Mouse (Mus musculus): Measurements from ENCODE around the gene Aim2. TPM values are rescaled to one million over a fixed set of nuclear protein-coding genes. Genes with fewer than 3 reads are reported as not detected.
A peak's percentile ranks its signal among the peaks of the same experiment; 100 is the strongest.
"Not testable (repeated sequence)": the region's sequence is repeated elsewhere in the genome, so short reads cannot be mapped to it uniquely, and the experiment has no call there.

Gene Aim2
- polyA plus RNA-seq, 1 experiment = 1.8 TPM

GRCm38 (mm10) chr1:173451665-173452064 is 101.0 kb downstream of the Aim2 start:
- H3K4me3 ChIP-seq (ENCODE audit: insufficient read depth, low read depth, low read length) = no peak overlapping the region
- no peak overlapping the region for H3K27ac ChIP-seq (ENCODE audit: insufficient read depth, low read depth, low read length)
- no peaks in the 10 kb centered on the region for H3K4me1 ChIP-seq (ENCODE audit: control insufficient read depth, insufficient read depth, low read length)
- 87% methylated on average over 5 of the region's 5 CpGs for whole genome bisulfite sequencing
- TF ChIP-seq CTCF (conservative IDR thresholded peaks at IDR 0.05; ENCODE audit: insufficient read depth, insufficient read length, low read depth, low read length) = no peak
- TF ChIP-seq POLR2A (IDR thresholded peaks at IDR 0.05; ENCODE audit: low read depth, low read length) = no peak
- DNase-seq = no peak
- no peaks in the 10 kb centered on the region for H3K36me3 ChIP-seq (ENCODE audit: control insufficient read depth, insufficient read depth, low read length)
- H3K27me3 ChIP-seq (replicated peaks; ENCODE audit: control insufficient read depth, insufficient read depth, low read length) = no peaks in the 10 kb centered on the region

GRCm38 (mm10) chr1:173456139-173456754 is 105.6 kb downstream of the Aim2 start:
- no peaks in the 10 kb centered on the region for H3K4me1 ChIP-seq (ENCODE audit: control insufficient read depth, insufficient read depth, low read length)
- H3K4me3 ChIP-seq (ENCODE audit: insufficient read depth, low read depth, low read length) = no peak overlapping the region
- no peak for TF ChIP-seq POLR2A (IDR thresholded peaks at IDR 0.05; ENCODE audit: low read depth, low read length)
- TF ChIP-seq CTCF (conservative IDR thresholded peaks at IDR 0.05; ENCODE audit: insufficient read depth, insufficient read length, low read depth, low read length) = peak; percentile 32
- no peak overlapping the region for H3K27ac ChIP-seq (ENCODE audit: insufficient read depth, low read depth, low read length)
- no peaks in the 10 kb centered on the region for H3K36me3 ChIP-seq (ENCODE audit: control insufficient read depth, insufficient read depth, low read length)
- no peaks in the 10 kb centered on the region for H3K27me3 ChIP-seq (replicated peaks; ENCODE audit: control insufficient read depth, insufficient read depth, low read length)
- peak; percentile 55 for DNase-seq
- WGBS = 35% methylated on average over 7 of the region's 7 CpGs

- Histone ChIP-seq H3K4me3 (ENCODE audit: insufficient read depth, low read depth, low read length) (no peak overlapping the region), H3K27me3 (replicated peaks; ENCODE audit: control insufficient read depth, insufficient read depth, low read length) (no peaks in the 10 kb centered on the region), H3K27ac (ENCODE audit: insufficient read depth, low read depth, low read length) (no peak overlapping the region), H3K36me3 (ENCODE audit: control insufficient read depth, insufficient read depth, low read length) (no peaks in the 10 kb centered on the region), H3K4me1 (ENCODE audit: control insufficient read depth, insufficient read depth, low read length) (no peaks in the 10 kb centered on the region)
- no peak for TF ChIP-seq POLR2A (IDR thresholded peaks at IDR 0.05; ENCODE audit: low read depth, low read length)
- TF ChIP-seq CTCF (conservative IDR thresholded peaks at IDR 0.05; ENCODE audit: insufficient read depth, insufficient read length, low read depth, low read length) = no peak
- WGBS = 77% methylated on average over 5 of the region's 5 CpGs
- DNase-seq = no peak
Observed at GRCm38 (mm10) chr1:173456761-173457160, 106.1 kb downstream of the Aim2 start.

- DNase-seq = peak; percentile 7
- 40% methylated on average over 5 of the region's 5 CpGs for WGBS
Observed at GRCm38 (mm10) chr1:173480399-173481181, 129.9 kb downstream of the Aim2 start.

GRCm38 (mm10) chr1:173481182-173481574 is 130.5 kb downstream of the Aim2 start:
- peak; percentile 4 for DNase-seq
- not testable (repeated sequence) for H3K27me3 ChIP-seq (replicated peaks; ENCODE audit: control insufficient read depth, insufficient read depth, low read length); H3K4me1 ChIP-seq (ENCODE audit: control insufficient read depth, insufficient read depth, low read length); H3K4me3 ChIP-seq (ENCODE audit: insufficient read depth, low read depth, low read length); H3K36me3 ChIP-seq (ENCODE audit: control insufficient read depth, insufficient read depth, low read length); H3K27ac ChIP-seq (ENCODE audit: insufficient read depth, low read depth, low read length)
- WGBS = 35% methylated on average over 3 of the region's 3 CpGs

More at GRCm38 (mm10) chr1:173480399-173481181, 129.9 kb downstream of the Aim2 start:
- H3K4me1 ChIP-seq (ENCODE audit: control insufficient read depth, insufficient read depth, low read length); H3K4me3 ChIP-seq (ENCODE audit: insufficient read depth, low read depth, low read length); H3K27me3 ChIP-seq (replicated peaks; ENCODE audit: control insufficient read depth, insufficient read depth, low read length); H3K36me3 ChIP-seq (ENCODE audit: control insufficient read depth, insufficient read depth, low read length); H3K27ac ChIP-seq (ENCODE audit: insufficient read depth, low read depth, low read length): not testable (repeated sequence)

GRCm38 (mm10) chr1:173490812-173491480 is 140.3 kb downstream of the Aim2 start, which contains the start of gene Ifi206:
TSS of gene Ifi206 (minus strand) at chr1:173491041.
- not testable (repeated sequence) for DNase-seq; H3K4me3 ChIP-seq (ENCODE audit: insufficient read depth, low read depth, low read length)

GRCm38 (mm10) chr1:173491483-173491882 is 140.8 kb downstream of the Aim2 start:
- H3K4me3 ChIP-seq (ENCODE audit: insufficient read depth, low read depth, low read length); H3K27ac ChIP-seq (ENCODE audit: insufficient read depth, low read depth, low read length); H3K36me3 ChIP-seq (ENCODE audit: control insufficient read depth, insufficient read depth, low read length); H3K27me3 ChIP-seq (replicated peaks; ENCODE audit: control insufficient read depth, insufficient read depth, low read length); DNase-seq; H3K4me1 ChIP-seq (ENCODE audit: control insufficient read depth, insufficient read depth, low read length): not testable (repeated sequence)

More at GRCm38 (mm10) chr1:173490812-173491480, 140.3 kb downstream of the Aim2 start, which contains the start of gene Ifi206:
- H3K27ac ChIP-seq (ENCODE audit: insufficient read depth, low read depth, low read length) = 0 out of 2 replicates have a peak within 1 kb of the TSS, but pooled peaks have one; percentile 16
- H3K27me3 ChIP-seq (replicated peaks; ENCODE audit: control insufficient read depth, insufficient read depth, low read length); H3K4me1 ChIP-seq (ENCODE audit: control insufficient read depth, insufficient read depth, low read length); H3K36me3 ChIP-seq (ENCODE audit: control insufficient read depth, insufficient read depth, low read length): not testable (repeated sequence)
- WGBS = 48% methylated on average over 3 of the region's 3 CpGs

GRCm38 (mm10) chr1:173510595-173510994 is 159.9 kb downstream of the Aim2 start:
- H3K27me3 ChIP-seq (replicated peaks; ENCODE audit: control insufficient read depth, insufficient read depth, low read length); H3K36me3 ChIP-seq (ENCODE audit: control insufficient read depth, insufficient read depth, low read length); H3K4me1 ChIP-seq (ENCODE audit: control insufficient read depth, insufficient read depth, low read length); H3K4me3 ChIP-seq (ENCODE audit: insufficient read depth, low read depth, low read length); DNase-seq; H3K27ac ChIP-seq (ENCODE audit: insufficient read depth, low read depth, low read length): not testable (repeated sequence)
- 91% methylated on average over 2 of the region's 2 CpGs for WGBS
